1 mouse cellular context compared by ENCODE assay signal in the genomic region with DNA sequence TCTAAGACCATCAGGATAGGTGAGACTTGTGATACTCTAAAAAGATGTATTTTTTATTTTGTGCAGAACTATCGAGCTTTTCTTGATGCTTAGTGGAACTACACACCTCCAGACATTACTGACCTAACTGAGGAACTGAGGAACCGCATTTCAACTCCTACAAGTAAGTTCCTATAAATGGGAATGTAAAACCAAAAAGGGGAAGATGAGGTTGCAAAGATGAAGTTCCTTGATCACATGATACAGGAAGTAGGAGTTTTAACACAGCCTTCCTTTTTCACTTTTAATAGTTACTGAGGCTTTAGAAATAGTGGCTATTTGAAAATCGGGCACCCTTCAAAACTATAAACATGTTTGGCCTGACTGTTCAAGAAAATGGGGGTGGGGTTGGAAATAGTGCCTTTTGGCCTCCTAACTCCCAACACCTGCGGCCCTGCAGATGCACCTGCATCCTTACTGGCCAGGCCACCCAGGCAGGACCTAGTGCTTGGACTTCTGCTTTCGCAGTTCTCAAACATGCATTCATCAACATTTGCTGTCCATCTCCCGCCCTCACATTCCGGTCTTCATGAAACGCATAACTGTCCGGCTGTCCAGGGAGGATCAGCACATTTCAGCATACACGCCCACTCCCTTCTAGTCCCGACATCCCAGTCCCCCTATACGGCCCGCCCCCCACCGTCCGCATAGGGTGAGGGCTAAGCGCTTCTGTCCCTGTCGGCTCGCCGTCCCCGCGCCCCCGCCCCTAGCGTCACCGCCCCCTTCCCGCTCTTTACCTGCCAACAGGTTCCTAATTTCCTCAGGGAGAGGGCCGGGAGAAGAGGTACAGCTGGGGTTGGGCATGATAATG.
TF ChIP-seq lines count a peak whose summit lies in the region.

No protein-coding gene starts in this region.

TF ChIP-seq in CH12.LX, 34 proteins besides CTCF, POLR2A, EP300 and RAD21 (continued from another document):
- TF ChIP-seq MAX (IDR thresholded peaks at IDR 0.05; ENCODE audit: low read length) (no peak; the same call in 1 of the 2 replicates), UBTF (IDR thresholded peaks at IDR 0.05; ENCODE audit: low read depth, low read length) (no peak)
